Mouse (Mus musculus) B cell, adult 67 days (primary cell): ENCODE data around the gene Maff. TPM values are rescaled to one million over a fixed set of nuclear protein-coding genes. Genes with fewer than 3 reads are reported as not detected.

Source experiments
- total RNA-seq, 2 experiments: library from RNA; stranded (reverse); gene quantifications; 4 replicates each; pipeline ENCODE4 v1.2.4; 2023

Gene Maff
- 10 to 100 TPM; 19.4 to 43.8 TPM for total RNA-seq

DNA sequence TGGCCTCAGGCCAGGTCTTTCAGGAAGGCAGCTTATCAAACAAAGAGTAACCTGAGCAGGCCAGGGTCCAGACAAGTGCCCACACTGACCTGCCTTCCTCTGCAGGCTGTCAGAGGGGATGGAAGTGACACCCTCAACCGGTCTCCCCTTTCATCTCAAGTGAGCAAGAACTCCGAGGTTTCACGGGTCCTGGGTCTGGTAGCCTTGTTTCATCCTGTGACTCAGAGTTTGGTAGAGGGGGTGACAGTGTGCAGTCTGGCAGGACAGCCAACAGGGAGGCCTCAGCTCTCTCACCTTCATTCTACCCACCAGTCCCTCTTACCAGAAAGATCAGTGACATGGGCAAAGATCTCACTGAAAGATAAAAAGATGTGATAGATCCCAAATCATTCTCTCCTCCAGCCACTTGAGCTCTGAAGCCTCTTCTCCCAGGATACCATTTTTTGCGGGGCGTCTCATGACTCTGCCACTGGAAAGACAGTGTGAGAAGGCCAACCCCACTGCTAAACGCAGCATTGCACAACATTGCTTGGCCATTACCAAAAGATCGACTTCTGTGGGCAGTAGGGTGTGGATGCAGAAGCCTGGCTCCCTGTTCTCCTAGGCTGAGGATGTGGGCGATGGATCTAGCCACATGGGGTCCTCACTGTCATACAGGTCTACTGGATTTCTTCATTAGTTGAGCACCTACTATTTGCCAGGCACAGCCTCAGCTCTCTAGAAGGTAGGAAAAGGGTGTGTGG lies at the start of gene Maff:
Gene Maff, plus strand, starts transcription at position 571 of the 743 bp plus-strand sequence.

DNA sequence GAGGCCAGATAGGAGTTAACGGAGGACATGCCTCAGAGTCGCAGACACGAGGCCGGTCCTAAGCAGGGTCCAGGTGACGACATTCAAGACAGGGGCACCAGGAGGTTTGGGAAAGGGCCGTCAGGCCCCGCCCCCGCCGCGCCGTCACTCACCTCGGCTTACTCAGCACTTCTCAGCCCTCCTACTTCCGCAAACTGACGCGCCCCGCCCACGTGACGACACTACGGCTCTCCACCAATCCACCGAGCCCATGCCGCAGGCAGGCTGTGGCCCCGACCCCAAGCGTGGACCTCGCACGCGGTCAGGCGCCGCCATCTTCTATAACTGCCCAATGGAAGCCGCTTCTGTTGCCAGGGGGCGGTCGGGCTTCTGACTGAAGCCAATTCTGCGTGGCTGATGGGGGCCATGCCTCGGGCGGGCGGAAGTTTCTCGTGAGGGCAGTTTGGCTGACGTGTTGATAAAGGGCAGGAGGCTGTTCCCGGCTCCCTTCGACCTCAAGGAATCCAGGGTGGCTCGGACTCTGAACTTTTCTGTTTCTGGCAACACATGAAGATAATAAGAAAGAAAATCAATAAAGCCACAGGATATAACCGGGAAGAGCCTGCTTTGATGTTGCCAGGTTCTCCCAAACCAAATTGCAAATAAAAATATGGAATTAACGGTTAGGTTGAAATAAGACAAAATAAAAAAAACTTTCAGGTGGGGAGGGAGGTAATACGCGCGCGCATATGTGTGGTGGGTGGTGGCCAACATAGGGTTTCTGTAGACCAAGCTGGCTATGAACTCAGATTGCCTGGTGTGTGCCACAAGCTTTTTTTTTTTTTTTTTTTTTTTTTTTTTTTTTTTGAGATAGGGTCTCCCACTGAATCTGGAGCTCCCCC lies 18.1 kb upstream of the Maff start, which contains the start of gene Pla2g6:
Gene Pla2g6, minus strand, starts transcription at position 333 of the 881 bp plus-strand sequence.

DNA sequence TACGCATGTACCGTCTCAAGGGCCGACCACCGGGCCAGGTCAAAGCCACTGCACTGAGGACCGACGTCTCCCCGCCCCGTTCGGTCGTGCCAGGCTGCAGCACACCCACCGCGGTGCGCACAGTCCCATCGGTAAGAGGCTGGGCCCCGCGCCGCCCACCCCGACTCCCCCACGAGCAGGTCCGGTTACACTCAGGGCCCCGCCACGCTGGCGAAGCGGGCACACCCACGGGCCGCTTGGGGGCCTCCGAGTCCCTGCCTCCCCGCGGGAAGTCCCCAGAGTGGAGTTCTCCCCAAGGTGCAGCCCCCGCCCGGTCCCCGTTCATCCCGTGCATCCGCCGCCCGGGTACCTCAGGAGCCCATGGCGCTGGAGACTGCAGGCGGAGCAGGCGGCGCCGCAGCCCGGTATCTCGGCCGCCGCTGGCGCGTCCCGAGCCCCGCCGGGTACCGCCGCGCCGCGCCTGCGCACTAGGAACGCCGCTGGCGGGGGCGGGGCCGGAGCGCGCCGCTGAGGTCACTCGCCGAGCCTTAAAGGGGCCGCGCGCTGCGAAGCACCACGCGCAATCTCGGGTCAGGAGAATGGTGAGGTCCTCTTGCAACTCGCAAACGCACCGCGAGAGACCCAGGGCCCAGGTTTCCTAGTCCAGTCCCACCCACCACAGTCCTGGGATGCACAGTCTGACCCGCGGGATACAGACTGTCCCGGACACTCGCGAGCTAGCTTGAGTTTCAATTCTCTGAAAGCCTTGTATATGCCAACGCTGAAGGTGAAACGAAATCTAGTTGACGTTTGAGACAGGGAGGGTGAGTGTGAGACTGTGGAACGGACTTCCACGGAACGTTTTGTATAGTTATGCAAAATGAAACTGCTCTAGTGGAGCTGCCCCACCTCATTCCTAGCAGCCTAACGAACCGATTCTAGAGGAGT lies 56.7 kb downstream of the Maff start, which contains the start of gene Tmem184b:
Gene Tmem184b, minus strand, starts transcription at position 734 of the 927 bp plus-strand sequence.

Other genes starting within 250 kb of the Maff start
- gene Micall1, start 237.7 kb upstream of the Maff start, total RNA-seq: 10 to 100 TPM; 50.9 to 53.1 TPM
- gene Polr2f, start 205.6 kb upstream of the Maff start, total RNA-seq: 10 to 100 TPM; 56.6 to 57.0 TPM
- gene 1700088E04Rik, start 205.4 kb upstream of the Maff start, total RNA-seq: not detected
- gene Sox10, start 181.4 kb upstream of the Maff start, total RNA-seq: not detected
- 10 to 100 TPM; 38.4 to 39.1 TPM for gene Pick1, start 117.4 kb upstream of the Maff start, total RNA-seq
- gene Gm49486, start 117.2 kb upstream of the Maff start, total RNA-seq: 1 to 10 TPM; 1.1 to 1.6 TPM
- not detected for gene Slc16a8, start 91.9 kb upstream of the Maff start, total RNA-seq
- not detected for gene Baiap2l2, start 61.1 kb upstream of the Maff start, total RNA-seq
- gene Pla2g6, start 18.2 kb upstream of the Maff start, total RNA-seq: 10 to 100 TPM; 13.9 to 17.1 TPM
- 10 to 100 TPM; 34.2 to 39.4 TPM for gene Tmem184b, start 56.9 kb downstream of the Maff start, total RNA-seq
- gene Csnk1e, start 108.9 kb downstream of the Maff start, total RNA-seq: 10 to 100 TPM; 25.2 to 39.6 TPM
- gene Kcnj4, start 158.6 kb downstream of the Maff start, total RNA-seq: not detected
- gene Kdelr3, start 169.8 kb downstream of the Maff start, total RNA-seq: not detected
- 100 to 1,000 TPM; 438 to 445 TPM for gene Ddx17, start 200.1 kb downstream of the Maff start, total RNA-seq